Mouse (Mus musculus): ENCODE measurements around the gene Pknox1. TPM values are rescaled to one million over a fixed set of nuclear protein-coding genes. Genes with fewer than 3 reads are reported as not detected.
"Not testable (repeated sequence)": the region's sequence is repeated elsewhere in the genome, so short reads cannot be mapped to it uniquely, and the experiment has no call there.

The Pknox1 gene
- polyA plus RNA-seq, 1 experiment = 19.3 TPM

- Histone ChIP-seq H3K4me1 (ENCODE audit: control insufficient read depth, insufficient read depth, low read length) (no peaks in the 10 kb centered on the region; the same call in 1 of the 2 replicates), H3K4me3 (replicated peaks; ENCODE audit: control insufficient read depth, low read depth, low read length) (no peak overlapping the region), H3K27ac (ENCODE audit: control insufficient read depth, insufficient read depth, low read depth, low read length, poor library complexity) (no peak overlapping the region)
- no peak for TF ChIP-seq POLR2A (IDR thresholded peaks at IDR 0.05; ENCODE audit: borderline replicate concordance, control insufficient read depth, low read depth, low read length)
- TF ChIP-seq CTCF (IDR thresholded peaks at IDR 0.05; ENCODE audit: control insufficient read depth, insufficient read depth, low read length) = no peak
- WGBS = 47% methylated on average over 6 of the region's 6 CpGs
Measured at GRCm38 (mm10) chr17:31543574-31543973, 21.0 kb upstream of the Pknox1 start.

DNA sequence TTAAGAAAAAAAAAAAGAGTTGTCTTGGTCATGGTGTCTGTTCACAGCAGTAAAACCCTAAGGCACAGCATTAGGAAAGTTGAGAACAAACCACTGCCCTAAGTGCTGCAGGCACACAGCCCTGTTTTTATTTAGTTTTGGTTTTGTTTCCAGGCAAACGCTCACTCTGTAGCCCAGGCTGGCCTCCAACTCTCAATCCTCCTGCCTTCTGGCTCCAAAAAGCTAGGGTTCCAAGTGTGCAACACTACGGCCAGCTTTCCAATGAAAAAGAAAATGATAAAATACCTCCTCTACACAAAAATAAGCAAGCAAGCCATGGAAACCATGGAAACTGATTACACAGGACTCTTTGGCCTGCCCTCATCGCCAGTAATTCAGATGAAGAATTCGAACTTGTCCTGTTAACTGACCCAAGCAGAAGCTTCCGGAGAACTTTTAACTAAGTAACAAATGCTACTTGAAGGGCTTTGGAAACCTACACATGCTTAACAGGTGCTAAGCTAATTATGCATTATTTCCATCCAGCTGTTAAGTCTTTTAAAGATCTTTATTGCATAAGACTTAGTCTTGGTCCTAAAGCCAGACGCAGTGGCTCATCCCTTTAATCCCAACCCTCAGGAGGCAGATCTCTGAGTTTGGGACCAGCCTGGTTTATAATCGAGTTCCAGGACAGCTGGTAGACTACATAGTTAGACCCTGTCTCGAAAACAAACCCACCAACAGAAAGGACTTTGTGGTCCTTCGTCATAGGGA, 17.9 kb upstream of the Pknox1 start:
- no peak for TF ChIP-seq CTCF (IDR thresholded peaks at IDR 0.05; ENCODE audit: control insufficient read depth, insufficient read depth, low read length)
- TF ChIP-seq POLR2A (IDR thresholded peaks at IDR 0.05; ENCODE audit: borderline replicate concordance, control insufficient read depth, low read depth, low read length) = no peak
- 82% methylated on average over 9 of the region's 9 CpGs for WGBS

DNA sequence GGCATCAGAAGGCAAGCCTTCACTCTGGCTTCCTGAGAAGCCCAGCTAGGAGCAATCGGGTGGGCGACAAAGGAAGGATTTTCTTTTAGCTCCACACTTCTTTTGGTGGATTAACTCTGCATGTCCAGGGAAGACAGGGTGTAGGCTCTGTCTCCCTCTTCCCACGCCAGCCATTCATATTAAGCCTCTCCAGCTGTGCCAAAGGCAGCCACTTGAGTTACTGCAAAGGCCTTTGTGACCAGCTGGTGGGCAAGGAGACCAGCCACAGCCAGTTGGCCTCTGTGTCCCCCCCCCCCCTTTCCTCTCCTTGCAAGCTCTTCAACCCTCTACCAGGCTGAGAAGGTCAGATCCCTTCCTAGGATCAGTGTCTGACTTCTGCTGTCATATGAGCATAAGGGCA, 16.6 kb upstream of the Pknox1 start:
- Histone ChIP-seq H3K27ac (ENCODE audit: control insufficient read depth, insufficient read depth, low read depth, low read length, poor library complexity) (no peak overlapping the region), H3K4me1 (ENCODE audit: control insufficient read depth, insufficient read depth, low read length) (no peaks in the 10 kb centered on the region; the same call in 1 of the 2 replicates), H3K4me3 (replicated peaks; ENCODE audit: control insufficient read depth, low read depth, low read length) (no peak overlapping the region)
- 79% methylated on average over 3 of the region's 3 CpGs for WGBS
- TF ChIP-seq CTCF (IDR thresholded peaks at IDR 0.05; ENCODE audit: control insufficient read depth, insufficient read depth, low read length) (no peak), POLR2A (IDR thresholded peaks at IDR 0.05; ENCODE audit: borderline replicate concordance, control insufficient read depth, low read depth, low read length) (no peak)

More for the DNA sequence above, 17.9 kb upstream of the Pknox1 start:
- no peak overlapping the region for H3K27ac ChIP-seq (ENCODE audit: control insufficient read depth, insufficient read depth, low read depth, low read length, poor library complexity)
- H3K4me1 ChIP-seq (ENCODE audit: control insufficient read depth, insufficient read depth, low read length) = no peaks in the 10 kb centered on the region; the same call in 1 of the 2 replicates
- no peak overlapping the region for H3K4me3 ChIP-seq (replicated peaks; ENCODE audit: control insufficient read depth, low read depth, low read length)

DNA sequence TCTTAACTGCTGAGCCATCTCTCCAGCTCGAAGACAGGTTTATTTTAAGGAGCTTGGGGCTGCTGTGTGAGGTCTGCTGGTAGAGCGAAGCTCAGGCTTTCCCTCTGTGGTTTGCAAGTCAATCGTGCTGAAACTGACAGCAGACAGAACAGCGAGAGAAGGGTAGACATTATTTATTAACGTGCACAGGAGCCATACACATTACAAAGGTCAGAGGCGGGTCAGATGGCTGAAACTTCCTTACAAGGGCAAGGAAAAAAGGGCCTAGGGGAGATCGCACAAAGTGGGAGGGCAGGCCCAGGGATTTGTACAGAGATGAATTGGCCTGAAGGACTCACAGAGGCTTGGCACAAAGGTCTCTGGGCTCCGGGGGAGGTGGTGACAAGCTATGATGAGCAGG, 15.1 kb upstream of the Pknox1 start:
- H3K4me3 ChIP-seq (replicated peaks; ENCODE audit: control insufficient read depth, low read depth, low read length) = no peak overlapping the region
- WGBS = 67% methylated on average over 8 of the region's 8 CpGs

DNA sequence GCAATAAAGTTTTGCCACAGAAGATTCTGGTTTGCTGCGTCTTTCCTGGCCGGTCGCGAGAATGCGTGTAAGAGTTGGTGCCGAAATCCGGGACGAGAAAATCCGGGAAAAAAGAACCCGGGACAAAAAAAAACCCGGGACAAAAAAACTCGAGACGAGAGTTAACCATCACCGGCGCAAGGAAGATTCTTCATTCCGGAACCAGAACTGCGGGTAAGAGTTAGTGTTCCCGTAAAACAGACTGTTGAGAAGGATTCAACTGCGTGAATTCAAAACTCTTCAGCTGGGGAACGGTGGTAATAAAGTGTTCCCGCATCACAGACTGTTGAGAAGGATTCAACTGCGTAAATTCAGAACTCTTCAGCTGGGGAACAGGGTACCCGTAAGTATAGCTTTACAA, 11.9 kb upstream of the Pknox1 start:
- H3K4me3 ChIP-seq (replicated peaks; ENCODE audit: control insufficient read depth, low read depth, low read length); H3K27ac ChIP-seq (ENCODE audit: control insufficient read depth, insufficient read depth, low read depth, low read length, poor library complexity); H3K4me1 ChIP-seq (ENCODE audit: control insufficient read depth, insufficient read depth, low read length): not testable (repeated sequence)
- 91% methylated on average over 23 of the region's 23 CpGs for WGBS

More for the DNA sequence above, 15.1 kb upstream of the Pknox1 start:
- no peak for TF ChIP-seq POLR2A (IDR thresholded peaks at IDR 0.05; ENCODE audit: borderline replicate concordance, control insufficient read depth, low read depth, low read length)
- TF ChIP-seq CTCF (IDR thresholded peaks at IDR 0.05; ENCODE audit: control insufficient read depth, insufficient read depth, low read length) = no peak
- no peaks in the 10 kb centered on the region; the same call in 1 of the 2 replicates for H3K4me1 ChIP-seq (ENCODE audit: control insufficient read depth, insufficient read depth, low read length)
- H3K27ac ChIP-seq (ENCODE audit: control insufficient read depth, insufficient read depth, low read depth, low read length, poor library complexity) = no peak overlapping the region

GRCm38 (mm10) chr17:31556253-31556652, 8.3 kb upstream of the Pknox1 start:
- Histone ChIP-seq H3K4me1 (ENCODE audit: control insufficient read depth, insufficient read depth, low read length) (peaks cover 2% of the 10 kb centered on the region; the same call in 1 of the 2 replicates), H3K4me3 (replicated peaks; ENCODE audit: control insufficient read depth, low read depth, low read length) (no peak overlapping the region), H3K27ac (ENCODE audit: control insufficient read depth, insufficient read depth, low read depth, low read length, poor library complexity) (no peak overlapping the region)
- TF ChIP-seq CTCF (IDR thresholded peaks at IDR 0.05; ENCODE audit: control insufficient read depth, insufficient read depth, low read length) (no peak), POLR2A (IDR thresholded peaks at IDR 0.05; ENCODE audit: borderline replicate concordance, control insufficient read depth, low read depth, low read length) (no peak)
- 72% methylated on average over 4 of the region's 4 CpGs for WGBS

GRCm38 (mm10) chr17:31557124-31557880, 7.2 kb upstream of the Pknox1 start:
- 73% methylated on average over 11 of the region's 11 CpGs for WGBS
- TF ChIP-seq CTCF (IDR thresholded peaks at IDR 0.05; ENCODE audit: control insufficient read depth, insufficient read depth, low read length) (no peak), POLR2A (IDR thresholded peaks at IDR 0.05; ENCODE audit: borderline replicate concordance, control insufficient read depth, low read depth, low read length) (no peak)
- Histone ChIP-seq H3K4me3 (replicated peaks; ENCODE audit: control insufficient read depth, low read depth, low read length) (no peak overlapping the region), H3K4me1 (ENCODE audit: control insufficient read depth, insufficient read depth, low read length) (peaks cover 2% of the 10 kb centered on the region; the same call in 1 of the 2 replicates), H3K27ac (ENCODE audit: control insufficient read depth, insufficient read depth, low read depth, low read length, poor library complexity) (peak overlapping the region; percentile 5; the same call in 1 of the 2 replicates)

GRCm38 (mm10) chr17:31557947-31558542, 6.5 kb upstream of the Pknox1 start:
- WGBS = 61% methylated on average over 10 of the region's 10 CpGs
- Histone ChIP-seq H3K27ac (ENCODE audit: control insufficient read depth, insufficient read depth, low read depth, low read length, poor library complexity) (peak overlapping the region; percentile 57), H3K4me1 (ENCODE audit: control insufficient read depth, insufficient read depth, low read length) (peaks cover 2% of the 10 kb centered on the region; the same call in 1 of the 2 replicates), H3K4me3 (replicated peaks; ENCODE audit: control insufficient read depth, low read depth, low read length) (peak overlapping the region; percentile 54)
- TF ChIP-seq POLR2A (IDR thresholded peaks at IDR 0.05; ENCODE audit: borderline replicate concordance, control insufficient read depth, low read depth, low read length) (no peak), CTCF (IDR thresholded peaks at IDR 0.05; ENCODE audit: control insufficient read depth, insufficient read depth, low read length) (no peak)

All from bone marrow, adult 2 months (tissue).